Mouse (Mus musculus): ENCODE measurements at regions not wholly inside any gene's neighbourhood (a gene's known extent, or its start where the extent isn't known, plus 50 kb on each side); places are given as distances from the start of the nearest gene placed in this dataset.

- no peak for DNase-seq (ENCODE audit: low read depth, low spot score)
- H3K4me1 ChIP-seq (ENCODE audit: control insufficient read depth in 1 of 2, insufficient read depth in 2 of 2, low read length in 2 of 2), result no peaks in the 10 kb centered on the region
- H3K36me3 ChIP-seq (ENCODE audit: control insufficient read depth in 1 of 2, insufficient read depth in 2 of 2, low read length in 2 of 2), result no peaks in the 10 kb centered on the region
- no peaks in the 10 kb centered on the region for H3K79me2 ChIP-seq (ENCODE audit: control insufficient read depth, insufficient read depth, low read length, poor library complexity)
- no peak overlapping the region for H3K27ac ChIP-seq (ENCODE audit: control insufficient read depth, low read depth, low read length)
- no peaks in the 10 kb centered on the region for H3K9me3 ChIP-seq (replicated peaks; ENCODE audit: insufficient read depth, low read length)
- H3K4me3 ChIP-seq (ENCODE audit: control insufficient read depth in 1 of 2, insufficient read depth in 1 of 2, low read depth in 2 of 2, low read length in 2 of 2), result no peak overlapping the region
- TF ChIP-seq SIN3A (IDR thresholded peaks at IDR 0.05; ENCODE audit: low read length) (0 out of 2 replicates have a peak, but pooled peaks have one; percentile 7), USF2 (IDR thresholded peaks at IDR 0.05; ENCODE audit: borderline replicate concordance in 1 of 2, insufficient read depth in 1 of 2, low read depth in 1 of 2, low read length in 2 of 2) (no peak)
- no peaks in the 10 kb centered on the region; a peak in 2 of 4 replicates for H3K27me3 ChIP-seq (ENCODE audit: control insufficient read depth in 1 of 2, insufficient read depth in 2 of 2, low read length in 2 of 2)
- no peak overlapping the region for H3K9ac ChIP-seq (ENCODE audit: control insufficient read depth, low read depth, low read length, poor library complexity, severe bottlenecking)
Measured at GRCm38 (mm10) chr10:96214285-96214684, 77.9 kb downstream of the Gm5426 start.

DNA sequence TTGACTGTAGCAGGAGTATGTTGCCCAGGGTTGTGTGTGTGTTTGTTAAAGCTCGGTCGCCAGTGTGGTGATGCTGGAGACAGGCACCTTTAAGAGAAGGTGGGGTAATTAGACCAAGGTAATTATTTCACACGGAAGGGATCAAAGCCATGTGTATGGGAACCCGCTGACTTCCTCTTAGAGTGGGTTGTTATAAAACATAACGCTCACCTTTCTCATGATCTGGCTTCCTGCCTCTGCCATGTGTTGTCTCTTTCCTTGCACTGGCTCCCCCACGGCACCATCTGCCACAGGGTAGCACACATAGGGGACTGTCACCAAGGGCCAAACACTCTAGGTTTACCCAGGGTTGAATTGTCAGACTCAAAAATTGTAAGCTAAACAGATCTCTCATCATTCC lies 78.5 kb downstream of the Gm5426 start:
- no peak for TF ChIP-seq MAFK (IDR thresholded peaks at IDR 0.05; ENCODE audit: borderline replicate concordance, low read depth, low read length)
- TF ChIP-seq E2F4 (IDR thresholded peaks at IDR 0.05; ENCODE audit: borderline replicate concordance, low read depth, low read length), result no peak
- TF ChIP-seq CTCF (IDR thresholded peaks at IDR 0.05 in 2 of 3, conservative IDR thresholded peaks at IDR 0.05 in 1 of 3; ENCODE audit: control insufficient read depth in 1 of 3, insufficient read depth in 1 of 3, low read depth in 2 of 3, low read length in 3 of 3, poor library complexity in 1 of 3, severe bottlenecking in 1 of 3), result no peak
- TF ChIP-seq NELFE (IDR thresholded peaks at IDR 0.05; ENCODE audit: low read depth, low read length), result no peak
- TF ChIP-seq MAZ (IDR thresholded peaks at IDR 0.05; ENCODE audit: low read depth, low read length), result no peak
- TF ChIP-seq POLR2AphosphoS2 (IDR thresholded peaks at IDR 0.05; ENCODE audit: low read length), result no peak
- TF ChIP-seq SIN3A (IDR thresholded peaks at IDR 0.05; ENCODE audit: low read length), result no peak
- no peak for TF ChIP-seq UBTF (IDR thresholded peaks at IDR 0.05; ENCODE audit: borderline replicate concordance, insufficient read depth, low read depth, low read length)
- no peak for TF ChIP-seq KAT2A (conservative IDR thresholded peaks at IDR 0.05; ENCODE audit: low read depth, low read length)
- no peak for TF ChIP-seq GATA1 (IDR thresholded peaks at IDR 0.05; ENCODE audit: low read depth, low read length)
- no peak for TF ChIP-seq ZMIZ1 (IDR thresholded peaks at IDR 0.05; ENCODE audit: low read depth, low read length)
- no peak for TF ChIP-seq TAL1 (IDR thresholded peaks at IDR 0.05; ENCODE audit: low read length)
- no peak for TF ChIP-seq MYB (IDR thresholded peaks at IDR 0.05; ENCODE audit: low read depth, low read length)
- no peak for TF ChIP-seq TCF12 (IDR thresholded peaks at IDR 0.05; ENCODE audit: low read depth, low read length)
- no peak for TF ChIP-seq CHD2 (IDR thresholded peaks at IDR 0.05; ENCODE audit: low read length)
- TF ChIP-seq ELF1 (IDR thresholded peaks at IDR 0.05; ENCODE audit: low read depth, low read length), result no peak
- no peak for TF ChIP-seq MYC (IDR thresholded peaks at IDR 0.05; ENCODE audit: low read depth, low read length)
- no peak for TF ChIP-seq TBP (IDR thresholded peaks at IDR 0.05; ENCODE audit: low read depth, low read length)
- TF ChIP-seq HCFC1 (IDR thresholded peaks at IDR 0.05; ENCODE audit: low read depth, low read length), result no peak
- H3K36me3 ChIP-seq (ENCODE audit: control insufficient read depth in 1 of 2, insufficient read depth in 2 of 2, low read length in 2 of 2), result no peaks in the 10 kb centered on the region
- H3K4me1 ChIP-seq (ENCODE audit: control insufficient read depth in 1 of 2, insufficient read depth in 2 of 2, low read length in 2 of 2), result no peaks in the 10 kb centered on the region
- no peaks in the 10 kb centered on the region for H3K79me2 ChIP-seq (ENCODE audit: control insufficient read depth, insufficient read depth, low read length, poor library complexity)
- no peak overlapping the region for H3K27ac ChIP-seq (ENCODE audit: control insufficient read depth, low read depth, low read length)
- DNase-seq (ENCODE audit: low read depth, low spot score), result no peak
- H3K4me3 ChIP-seq (ENCODE audit: control insufficient read depth in 1 of 2, insufficient read depth in 1 of 2, low read depth in 2 of 2, low read length in 2 of 2), result no peak overlapping the region
- H3K9ac ChIP-seq (ENCODE audit: control insufficient read depth, low read depth, low read length, poor library complexity, severe bottlenecking), result no peak overlapping the region
- no peaks in the 10 kb centered on the region for H3K9me3 ChIP-seq (replicated peaks; ENCODE audit: insufficient read depth, low read length)
- H3K27me3 ChIP-seq (ENCODE audit: control insufficient read depth in 1 of 2, insufficient read depth in 2 of 2, low read length in 2 of 2), result no peaks in the 10 kb centered on the region; a peak in 2 of 4 replicates
